Mouse (Mus musculus) forebrain, embryonic 16.5 days (tissue): ENCODE results near the gene Pik3cb. TPM values are rescaled to one million over a fixed set of nuclear protein-coding genes. Genes with fewer than 3 reads are reported as not detected.

Experiments used
- ATAC-seq: fragments of 200-750 bp; cut with Nextera tagmentation; 2 replicates; pipeline ENCODE4 v1.8.0; 2017; ENCODE audit warnings: mild to moderate bottlenecking, moderate library complexity
- H3K27ac ChIP-seq: fragments of 300-500 bp; sonication (generic); 2 replicates; pipeline ENCODE4 v1.5.1; 2014; ENCODE audit warnings: low read length, control low read depth
- H3K27me3 ChIP-seq: fragments of 300-500 bp; sonication (generic); replicated peaks from 2 replicates; pipeline ENCODE4 v1.6.1; 2014; ENCODE audit warnings: low read length; ENCODE audit not compliant: control insufficient read depth, insufficient read depth
- H3K36me3 ChIP-seq: fragments of 300-500 bp; sonication (generic); 2 replicates; pipeline ENCODE4 v1.6.1; 2014; ENCODE audit not compliant: control insufficient read depth, insufficient read depth
- H3K4me1 ChIP-seq: fragments of 300-500 bp; sonication (generic); replicated peaks from 2 replicates; pipeline ENCODE4 v1.6.1; 2014; ENCODE audit warnings: low read length; ENCODE audit not compliant: control insufficient read depth, insufficient read depth
- H3K4me2 ChIP-seq: fragments of 300-500 bp; sonication (generic); 2 replicates; pipeline ENCODE4 v1.6.1; 2014; ENCODE audit warnings: mild to moderate bottlenecking, low read length, control low read depth
- H3K4me3 ChIP-seq: fragments of 300-500 bp; sonication (generic); replicated peaks from 2 replicates; pipeline ENCODE4 v1.5.1; 2014; ENCODE audit warnings: mild to moderate bottlenecking, low read length, control low read depth
- H3K9ac ChIP-seq: fragments of 300-500 bp; sonication (generic); replicated peaks from 2 replicates; pipeline ENCODE4 v1.6.1; 2014; ENCODE audit warnings: low read depth, low read length, control low read depth
- H3K9me3 ChIP-seq: fragments of 300-500 bp; sonication (generic); 2 replicates; pipeline ENCODE4 v1.6.1; 2016; ENCODE audit warnings: low read length; ENCODE audit not compliant: control insufficient read depth
- WGBS: fragments of 180-500 bp; shearing (Covaris S2); extraction: QIAGEN DNeasy Blood & Tissue Kit; methylation state at CpG from one replicate; pipeline ENCODE4 v1.1.7; 2014; 5-methylcytosine and 5-hydroxymethylcytosine counted together
- polyA plus RNA-seq: library from polyadenylated mRNA; unstranded; fragments of >200 nt; fragmentation: Nextera tagmentation; extraction: Ambion mirVana; gene quantifications from 2 replicates; pipeline ENCODE4 v1.2.1, GENCODE M21; 2015

The Pik3cb gene
- polyA plus RNA-seq, 1 experiment from 2014 or later: 3.2 TPM

DNA sequence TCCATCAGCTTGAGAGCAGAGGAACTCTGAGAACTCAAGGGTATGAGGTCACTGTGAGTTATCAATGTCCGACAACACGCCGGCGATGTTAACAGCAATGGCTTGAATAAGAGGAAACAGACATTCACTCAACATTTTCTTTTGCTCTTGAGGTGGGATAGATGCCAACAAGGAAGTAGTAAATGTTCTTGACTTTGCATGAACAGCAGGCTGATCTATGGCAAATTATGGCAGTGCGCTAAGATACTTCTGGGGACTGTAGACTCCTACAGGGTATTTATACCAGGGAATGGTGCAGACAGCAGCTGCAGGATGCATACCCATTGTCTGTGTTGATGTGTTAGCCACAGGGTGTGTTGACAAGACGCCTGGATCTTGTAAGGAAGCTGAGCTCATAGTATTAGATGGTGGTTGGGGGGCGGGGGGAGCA lies 17.8 kb upstream of the Pik3cb start:
- H3K27ac ChIP-seq: no peak overlapping the region
- no peak overlapping the region for H3K4me2 ChIP-seq
- peaks cover 10% of the 10 kb centered on the region for H3K4me1 ChIP-seq
- H3K27me3 ChIP-seq: no peaks in the 10 kb centered on the region
- H3K4me3 ChIP-seq: no peak overlapping the region
- no peaks in the 10 kb centered on the region for H3K9me3 ChIP-seq
- H3K9ac ChIP-seq: no peak overlapping the region
- WGBS: 74% methylated on average over 7 of the region's 7 CpGs
- H3K36me3 ChIP-seq: no peaks in the 10 kb centered on the region
- ATAC-seq: no peak

DNA sequence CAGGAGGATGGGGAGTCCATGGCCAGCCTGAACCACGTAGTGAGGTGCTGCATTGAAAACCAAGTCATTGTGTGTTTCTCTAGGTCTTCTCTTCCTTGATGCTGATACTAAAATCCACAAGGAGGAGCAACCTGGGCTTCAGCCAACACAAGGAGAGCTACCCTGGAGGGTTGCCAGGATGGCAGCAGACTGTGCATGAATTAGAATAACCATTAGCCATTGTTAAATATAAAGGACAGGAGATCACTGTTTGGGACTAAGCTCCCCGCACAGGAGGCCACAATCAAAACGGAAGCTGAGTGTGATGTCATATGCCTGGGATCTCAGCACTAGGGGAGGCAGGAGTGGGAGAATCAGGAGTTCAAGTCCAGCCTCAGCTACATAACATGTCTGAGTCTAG lies 13.2 kb upstream of the Pik3cb start:
- peak; percentile 63; the same call in 1 of the 2 replicates for ATAC-seq
- no peak overlapping the region for H3K4me2 ChIP-seq
- WGBS: 5% methylated on average over 3 of the region's 3 CpGs
- H3K36me3 ChIP-seq: no peaks in the 10 kb centered on the region
- H3K4me3 ChIP-seq: no peak overlapping the region
- H3K9me3 ChIP-seq: no peaks in the 10 kb centered on the region
- H3K27ac ChIP-seq: peak overlapping the region; percentile 66
- H3K4me1 ChIP-seq: peaks cover 12% of the 10 kb centered on the region
- H3K9ac ChIP-seq: no peak overlapping the region
- H3K27me3 ChIP-seq: no peaks in the 10 kb centered on the region

DNA sequence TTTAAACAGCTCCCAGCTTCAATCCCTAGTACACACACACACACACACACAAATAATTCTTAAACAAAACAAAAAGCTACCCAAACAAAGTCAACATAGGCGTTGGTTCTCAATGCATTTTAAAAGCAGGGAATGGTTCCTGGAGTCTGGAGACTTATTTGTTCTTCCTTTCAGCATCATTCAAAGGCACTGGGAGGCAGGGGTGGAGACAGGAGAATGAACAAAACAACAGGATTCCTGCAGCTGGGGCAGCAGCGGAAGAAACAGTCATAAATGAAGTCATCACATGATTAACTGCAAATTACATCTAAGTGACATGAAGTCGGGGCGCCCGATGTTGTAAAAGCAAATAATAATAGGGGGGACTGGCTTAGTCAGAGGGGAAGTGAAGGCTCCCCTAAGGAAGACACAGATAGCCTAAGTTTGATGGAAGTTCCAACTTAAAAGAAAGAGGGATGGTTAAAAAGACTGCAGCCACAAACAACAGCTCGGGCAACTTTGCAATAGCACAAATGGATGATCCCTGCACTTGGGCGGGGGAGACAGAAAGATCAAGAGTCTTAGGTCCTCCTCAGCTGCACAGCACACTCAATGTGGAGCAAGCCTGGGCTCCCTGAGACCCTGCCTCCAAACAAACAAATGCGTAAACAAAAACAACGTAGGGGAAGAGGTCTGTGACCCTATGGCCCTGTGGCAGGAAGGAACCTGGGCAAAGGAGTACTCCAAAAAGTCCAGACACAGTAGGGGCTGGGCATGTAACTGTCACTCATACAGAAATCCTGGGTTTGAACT lies 12.5 kb upstream of the Pik3cb start:
- H3K4me2 ChIP-seq: no peak overlapping the region
- H3K9me3 ChIP-seq: no peaks in the 10 kb centered on the region
- peak overlapping the region; percentile 66 for H3K27ac ChIP-seq
- 33% methylated on average over 9 of the region's 9 CpGs for WGBS
- H3K4me1 ChIP-seq: peaks cover 12% of the 10 kb centered on the region
- no peaks in the 10 kb centered on the region for H3K27me3 ChIP-seq
- 0 out of 2 replicates have a peak, but pooled peaks have one; percentile 15 for ATAC-seq
- H3K36me3 ChIP-seq: no peaks in the 10 kb centered on the region
- no peak overlapping the region for H3K9ac ChIP-seq
- no peak overlapping the region for H3K4me3 ChIP-seq

DNA sequence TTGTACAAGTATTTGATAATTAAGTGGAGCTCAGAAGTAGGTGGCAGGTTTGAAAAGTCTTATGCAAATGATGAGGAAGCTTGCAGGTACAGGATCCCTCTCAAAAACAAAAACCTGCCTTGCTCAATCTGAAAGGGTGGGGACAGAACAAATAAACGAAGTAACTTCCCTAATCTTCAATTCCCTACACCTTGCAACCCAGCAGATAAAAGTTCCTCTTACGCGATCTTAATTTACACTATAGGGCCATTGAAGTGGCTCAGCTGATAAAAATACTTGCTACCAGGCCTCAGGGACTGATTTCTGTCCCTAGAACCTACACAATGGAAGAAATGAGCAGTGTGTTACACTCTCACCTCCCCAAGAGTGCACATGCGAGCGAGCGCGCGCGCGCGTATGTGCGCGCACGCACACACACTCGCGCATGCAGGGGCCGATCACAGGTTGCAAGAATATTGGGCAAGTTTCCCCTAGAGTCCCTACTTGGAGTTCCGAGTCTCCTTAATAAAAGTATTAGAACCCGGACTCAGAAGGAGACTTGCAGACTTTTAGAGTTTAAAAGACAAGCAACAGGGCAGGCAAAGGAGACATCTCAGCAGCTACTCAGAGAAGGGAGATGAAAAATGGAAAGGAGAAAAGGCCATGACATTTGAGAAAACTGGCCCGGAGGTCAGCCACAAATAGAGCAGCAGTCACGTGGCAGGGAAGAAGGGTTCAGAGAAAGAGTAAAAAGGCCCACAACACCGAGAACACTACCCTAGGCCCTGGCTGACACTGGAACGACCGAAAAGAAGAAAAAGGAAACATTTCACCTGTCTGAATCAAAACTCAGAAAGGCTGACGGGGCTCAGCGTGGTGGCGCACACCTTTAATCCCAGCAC lies 6.7 kb upstream of the Pik3cb start:
- H3K27ac ChIP-seq: no peak overlapping the region
- no peak overlapping the region for H3K4me2 ChIP-seq
- H3K4me3 ChIP-seq: no peak overlapping the region
- H3K9ac ChIP-seq: no peak overlapping the region
- no peak for ATAC-seq
- no peaks in the 10 kb centered on the region for H3K9me3 ChIP-seq
- H3K27me3 ChIP-seq: no peaks in the 10 kb centered on the region
- 89% methylated on average over 27 of the region's 27 CpGs for WGBS
- no peaks in the 10 kb centered on the region for H3K4me1 ChIP-seq
- H3K36me3 ChIP-seq: no peaks in the 10 kb centered on the region

DNA sequence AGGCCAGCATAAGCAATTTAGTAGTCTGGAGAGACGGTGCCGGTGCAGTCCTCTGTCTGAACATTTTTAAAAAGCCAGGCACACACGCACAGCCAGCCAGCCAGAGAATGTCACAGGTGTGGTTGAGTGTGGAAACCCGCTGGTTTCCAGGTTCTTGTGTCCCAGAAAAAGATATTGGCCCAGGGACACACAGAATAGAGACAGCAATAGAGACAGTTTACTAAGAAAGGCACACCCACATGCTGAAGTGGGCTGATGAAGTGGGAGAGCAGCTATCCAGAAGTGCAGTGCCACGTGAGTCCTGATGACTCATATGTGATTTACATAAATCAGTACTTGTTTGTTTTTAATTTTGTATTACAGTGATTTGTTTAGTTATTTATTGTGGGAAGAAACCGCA lies 5.3 kb upstream of the Pik3cb start:
- no peak overlapping the region for H3K27ac ChIP-seq
- H3K4me3 ChIP-seq: no peak overlapping the region
- H3K4me1 ChIP-seq: no peaks in the 10 kb centered on the region; the same call in 1 of the 2 replicates
- no peaks in the 10 kb centered on the region for H3K27me3 ChIP-seq
- no peak overlapping the region for H3K4me2 ChIP-seq
- H3K36me3 ChIP-seq: no peaks in the 10 kb centered on the region
- H3K9me3 ChIP-seq: no peaks in the 10 kb centered on the region
- no peak for ATAC-seq
- H3K9ac ChIP-seq: no peak overlapping the region
- WGBS: 62% methylated on average over 6 of the region's 6 CpGs

DNA sequence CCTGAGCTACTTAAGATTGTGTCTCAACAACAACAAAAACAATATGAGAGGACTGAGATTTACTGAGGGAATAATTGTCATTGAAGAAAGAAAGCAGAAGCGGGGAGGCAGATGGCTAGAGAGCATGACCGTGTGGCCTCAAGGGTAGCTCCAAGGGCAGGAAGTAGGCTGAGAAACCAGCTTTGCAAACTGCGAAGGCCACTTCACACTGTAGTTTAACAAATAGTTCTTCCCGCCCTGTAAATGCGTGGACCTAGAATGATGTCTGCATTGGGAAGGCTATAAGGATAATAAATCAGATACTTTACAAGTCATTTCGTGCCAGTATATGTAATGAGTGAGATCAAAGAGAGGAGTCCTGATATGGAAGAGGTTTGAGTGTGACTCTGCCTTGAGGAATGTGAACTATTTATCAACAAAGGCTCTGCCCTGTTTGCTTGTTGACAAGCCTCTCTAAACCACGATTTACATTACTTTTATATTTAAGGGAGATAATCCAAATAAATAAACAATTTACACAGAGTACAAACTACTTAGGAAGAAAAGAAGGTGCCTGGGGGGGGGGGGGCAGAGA lies 4.1 kb upstream of the Pik3cb start:
- no peak overlapping the region for H3K4me2 ChIP-seq
- H3K36me3 ChIP-seq: no peaks in the 10 kb centered on the region
- 76% methylated on average over 7 of the region's 7 CpGs for WGBS
- H3K4me3 ChIP-seq: no peak overlapping the region
- ATAC-seq: no peak
- no peak overlapping the region for H3K27ac ChIP-seq
- no peaks in the 10 kb centered on the region for H3K27me3 ChIP-seq
- H3K4me1 ChIP-seq: no peaks in the 10 kb centered on the region; the same call in 1 of the 2 replicates
- no peak overlapping the region for H3K9ac ChIP-seq
- no peaks in the 10 kb centered on the region for H3K9me3 ChIP-seq

DNA sequence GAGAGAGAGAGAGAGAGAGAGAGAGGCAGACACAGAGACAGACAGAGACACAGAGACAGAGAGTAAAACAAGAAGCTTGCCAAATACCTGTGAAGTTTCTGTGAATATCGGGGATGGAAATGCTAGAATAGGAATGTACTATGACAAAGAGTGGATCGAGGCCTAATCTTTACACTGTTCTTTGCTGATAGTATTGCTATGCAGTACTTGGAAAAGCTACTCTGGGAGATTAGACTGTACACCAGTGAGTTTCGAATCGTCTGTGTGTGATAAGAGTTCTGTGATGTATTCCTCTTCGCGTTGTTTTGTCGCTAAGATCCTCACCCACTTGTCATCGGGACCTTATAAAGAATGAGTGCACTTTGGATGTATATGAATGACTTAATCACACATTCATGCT lies 1.2 kb upstream of the Pik3cb start:
- WGBS: 69% methylated on average over 8 of the region's 8 CpGs
- no peak for ATAC-seq
- Histone ChIP-seq H3K9me3 (no peaks in the 10 kb centered on the region), H3K4me2 (no peak overlapping the region), H3K27ac (no peak overlapping the region), H3K36me3 (no peaks in the 10 kb centered on the region), H3K27me3 (no peaks in the 10 kb centered on the region), H3K9ac (no peak overlapping the region), H3K4me1 (peaks cover 14% of the 10 kb centered on the region), H3K4me3 (no peak overlapping the region)

DNA sequence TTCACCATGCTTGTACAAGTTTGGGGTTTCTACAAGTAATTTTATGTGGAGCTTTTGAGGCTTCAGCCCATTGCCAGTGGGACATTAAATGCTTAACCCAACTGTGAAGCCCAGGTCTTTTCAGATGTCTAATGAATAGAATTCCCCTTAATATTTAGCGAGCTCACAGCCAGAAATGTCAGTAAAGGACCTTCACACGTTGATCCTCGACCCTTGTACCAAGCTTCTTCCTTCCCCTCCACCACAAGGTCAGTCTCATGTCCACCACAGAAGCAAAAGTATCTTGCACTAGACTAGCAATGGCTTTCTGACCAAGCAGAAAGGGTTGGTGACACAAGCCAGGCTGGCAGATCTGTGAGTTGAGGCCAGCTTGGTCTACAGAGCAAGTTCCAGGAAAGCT lies 750 bp upstream of the Pik3cb start:
- Histone ChIP-seq H3K36me3 (no peaks in the 10 kb centered on the region), H3K9ac (no peak overlapping the region), H3K4me3 (no peak overlapping the region), H3K27ac (no peak overlapping the region), H3K4me2 (peak overlapping the region; percentile 60; the same call in 1 of the 2 replicates), H3K4me1 (peaks cover 14% of the 10 kb centered on the region), H3K27me3 (no peaks in the 10 kb centered on the region), H3K9me3 (no peaks in the 10 kb centered on the region)
- WGBS: 39% methylated on average over 3 of the region's 3 CpGs
- ATAC-seq: no peak
